Mouse (Mus musculus) CH12.LX (cell line): ENCODE results near the gene Anks3. TPM values are rescaled to one million over a fixed set of nuclear protein-coding genes. Genes with fewer than 3 reads are reported as not detected.

Experiments used
- DNase-seq: peaks from one replicate; pipeline ENCODE4 v3.0.0-alpha.2; 2013; ENCODE audit errors: extremely low read depth
- H3K27ac ChIP-seq: 2 replicates; pipeline ENCODE4 v1.5.1; 2012; ENCODE audit warnings: low read depth, mild to moderate bottlenecking, control low read depth, moderate library complexity; ENCODE audit not compliant: insufficient read depth
- H3K27me3 ChIP-seq: replicated peaks from 2 replicates; pipeline ENCODE3; 2012; ENCODE audit warnings: inconsistent platforms
- H3K36me3 ChIP-seq, 2 experiments: replicated peaks in 1 of 2; 2 replicates each; pipeline versions ENCODE3 to v1.6.1; 2012; ENCODE audit warnings: inconsistent platforms in 1 of 2, low read length in 1 of 2, mild to moderate bottlenecking in 1 of 2, mixed read lengths in 1 of 2, moderate library complexity in 1 of 2; ENCODE audit not compliant: control insufficient read depth in 1 of 2, insufficient read depth in 1 of 2
- H3K4me1 ChIP-seq, 2 experiments: 2 replicates each; pipeline ENCODE4 v1.6.1; 2012; ENCODE audit warnings: inconsistent platforms in 1 of 2, moderate library complexity in 1 of 2; ENCODE audit not compliant: insufficient read depth in 2 of 2, control insufficient read depth in 1 of 2
- H3K4me2 ChIP-seq: 2 replicates; pipeline ENCODE4 v1.6.1; 2012; ENCODE audit warnings: low read depth, mild to moderate bottlenecking, control low read depth; ENCODE audit not compliant: poor library complexity, insufficient read depth, severe bottlenecking
- H3K4me3 ChIP-seq, 3 experiments: fragments of 150-350 bp in 1 of 3; sonication (generic) in 1 of 3; replicated peaks in 1 of 3; 2 replicates each; pipeline versions ENCODE3 to v1.5.1; 2011 to 2012; ENCODE audit warnings: low read depth in 2 of 3, low read length in 2 of 3, mild to moderate bottlenecking in 2 of 3, moderate library complexity in 2 of 3, control low read depth in 1 of 3, improper control_type of control experiment in 1 of 3, inconsistent platforms in 1 of 3, mixed read lengths in 1 of 3; ENCODE audit not compliant: poor library complexity in 1 of 3
- H3K79me2 ChIP-seq: replicated peaks from 2 replicates; pipeline ENCODE4 v1.6.1; 2012; ENCODE audit warnings: mild to moderate bottlenecking, moderate library complexity; ENCODE audit not compliant: control insufficient read depth, poor library complexity, insufficient read depth, severe bottlenecking; ENCODE audit errors: extremely low read depth
- H3K9ac ChIP-seq: 2 replicates; pipeline ENCODE4 v1.6.1; 2012; ENCODE audit warnings: low read depth, mild to moderate bottlenecking, control low read depth, moderate library complexity; ENCODE audit not compliant: insufficient read depth
- H3K9me3 ChIP-seq: replicated peaks from 2 replicates; pipeline ENCODE3; 2012; ENCODE audit warnings: low read length, inconsistent platforms, mixed read lengths
- CHD1 ChIP-seq: IDR thresholded peaks from 2 replicates; pipeline ENCODE4 v1.6.1; 2012; ENCODE audit warnings: low read depth, low read length, improper control_type of control experiment, inconsistent platforms
- CHD2 ChIP-seq: IDR thresholded peaks from 2 replicates; pipeline ENCODE4 v1.6.1; 2011; ENCODE audit warnings: low read length, improper control_type of control experiment
- CTCF ChIP-seq, 2 experiments: IDR thresholded peaks in 1 of 2; conservative IDR thresholded peaks in 1 of 2; 2 replicates each; pipeline ENCODE4 v1.5.1; 2011 to 2012; ENCODE audit warnings: low read depth in 2 of 2, low read length in 2 of 2, improper control_type of control experiment in 1 of 2, inconsistent platforms in 1 of 2, mild to moderate bottlenecking in 1 of 2, moderate library complexity in 1 of 2
- E2F4 ChIP-seq: IDR thresholded peaks from 2 replicates; pipeline ENCODE4 v1.6.1; 2011; ENCODE audit warnings: low read depth, low read length, improper control_type of control experiment; ENCODE audit not compliant: insufficient replicate concordance
- EP300 ChIP-seq: IDR thresholded peaks from 2 replicates; pipeline ENCODE4 v1.6.1; 2011; ENCODE audit warnings: low read length, improper control_type of control experiment
- GABPA ChIP-seq: IDR thresholded peaks from 2 replicates; pipeline ENCODE4 v1.6.1; 2012; ENCODE audit warnings: low read depth, low read length, improper control_type of control experiment, inconsistent platforms; ENCODE audit not compliant: insufficient replicate concordance
- IRF4 ChIP-seq: IDR thresholded peaks from 2 replicates; pipeline ENCODE4 v1.6.1; 2014; ENCODE audit warnings: low read depth, mild to moderate bottlenecking, inconsistent platforms, low read length, improper control_type of control experiment
- JUN ChIP-seq: IDR thresholded peaks from 2 replicates; pipeline ENCODE4 v1.6.1; 2011; ENCODE audit warnings: low read depth, mild to moderate bottlenecking, low read length, improper control_type of control experiment, moderate library complexity; ENCODE audit not compliant: insufficient read depth
- JUND ChIP-seq: conservative IDR thresholded peaks from 2 replicates; pipeline ENCODE4 v1.6.1; 2011; ENCODE audit warnings: low read depth, low read length, improper control_type of control experiment
- KAT2A ChIP-seq: IDR thresholded peaks from 2 replicates; pipeline ENCODE4 v1.6.1; 2012; ENCODE audit warnings: low read length, improper control_type of control experiment, inconsistent platforms; ENCODE audit not compliant: insufficient replicate concordance
- MAFK ChIP-seq: IDR thresholded peaks from 2 replicates; pipeline ENCODE4 v1.6.1; 2011; ENCODE audit warnings: low read length, improper control_type of control experiment; ENCODE audit not compliant: insufficient replicate concordance
- MEF2A ChIP-seq: IDR thresholded peaks from 2 replicates; pipeline ENCODE4 v1.6.1; 2014; ENCODE audit warnings: low read depth, mild to moderate bottlenecking, inconsistent platforms, low read length, improper control_type of control experiment, borderline replicate concordance
- MXI1 ChIP-seq: IDR thresholded peaks from 2 replicates; pipeline ENCODE4 v1.6.1; 2011; ENCODE audit warnings: mild to moderate bottlenecking, low read depth, low read length, improper control_type of control experiment
- NELFE ChIP-seq: IDR thresholded peaks from 2 replicates; pipeline ENCODE4 v1.6.1; 2011; ENCODE audit warnings: low read depth, low read length, improper control_type of control experiment
- NRF1 ChIP-seq: IDR thresholded peaks from 2 replicates; pipeline ENCODE4 v1.6.1; 2014; ENCODE audit warnings: low read depth, mild to moderate bottlenecking, inconsistent platforms, low read length, improper control_type of control experiment, moderate library complexity
- PAX5 ChIP-seq: IDR thresholded peaks from 2 replicates; pipeline ENCODE4 v1.6.1; 2012; ENCODE audit warnings: low read length, inconsistent platforms, mixed read lengths
- POLR2A ChIP-seq: IDR thresholded peaks from 2 replicates; pipeline ENCODE4 v1.6.1; 2011; ENCODE audit warnings: low read depth, mild to moderate bottlenecking, improper control_type of control experiment, low read length
- RCOR1 ChIP-seq: conservative IDR thresholded peaks from 2 replicates; pipeline ENCODE4 v1.6.1; 2012; ENCODE audit warnings: low read depth, mild to moderate bottlenecking, inconsistent platforms, low read length, improper control_type of control experiment
- SMC3 ChIP-seq: IDR thresholded peaks from 2 replicates; pipeline ENCODE4 v1.6.1; 2011; ENCODE audit warnings: low read depth, low read length, improper control_type of control experiment
- TCF12 ChIP-seq: IDR thresholded peaks from 2 replicates; pipeline ENCODE4 v1.6.1; 2014; ENCODE audit warnings: low read depth, mild to moderate bottlenecking, inconsistent platforms, low read length, improper control_type of control experiment
- UBTF ChIP-seq: IDR thresholded peaks from 2 replicates; pipeline ENCODE4 v1.6.1; 2012; ENCODE audit warnings: low read depth, mild to moderate bottlenecking, inconsistent platforms, low read length, improper control_type of control experiment, moderate library complexity
- ZKSCAN1 ChIP-seq: IDR thresholded peaks from 2 replicates; pipeline ENCODE4 v1.6.1; 2012; ENCODE audit warnings: low read depth, inconsistent platforms, low read length, improper control_type of control experiment, borderline replicate concordance
- dilution Hi-C: fragments of 300-500 bp; cut with MboI; formaldehyde crosslinking; loops from 2 replicates; pipeline ENCODE4 v1.14.3; 2020; ENCODE audit warnings: low sequenced_read_pairs; ENCODE audit not compliant: extremely low pct_unique_long_range_greater_than_20kb, extremely low pct_ligation_motif_present
- in situ Hi-C: fragments of 300-500 bp; cut with MboI; formaldehyde crosslinking; loops from 3 replicates; pipeline ENCODE4 v1.14.3; 2019; ENCODE audit warnings: low sequenced_read_pairs, low pct_ligation_motif_present, low pct_unique_long_range_greater_than_20kb, mixed read lengths
- polyA plus RNA-seq: library from polyadenylated mRNA; unstranded; fragments of >175 nt; gene quantifications from 2 replicates; pipeline ENCODE4 v1.2.1, GENCODE M21; 2012; ENCODE audit warnings: low read depth; ENCODE audit not compliant: insufficient read length
- total RNA-seq, 2 experiments: library from RNA; depleted of rRNA; stranded (reverse); fragments of 300-350 nt in 1 of 2; fragments of >200 nt in 1 of 2; gene quantifications; 2 replicates each; pipeline ENCODE4 v1.2.3; 2012 to 2014

Anks3 gene
- total and polyA plus RNA-seq, 3 experiments: 17.0 to 34.9 (median 24.4) TPM

- DNase-seq: no peak
- H3K27ac ChIP-seq: no peak overlapping the region
- dilution Hi-C loops: no loop called here
- no peaks in the 10 kb centered on the region for H3K27me3 ChIP-seq
- no peak overlapping the region for H3K4me3 ChIP-seq
- H3K36me3 ChIP-seq: peaks cover 73 to 86% of the 10 kb centered on the region in 2 experiments
- no peaks in the 10 kb centered on the region for H3K9me3 ChIP-seq
- H3K4me2 ChIP-seq: no peak overlapping the region
- in situ Hi-C loops: no loop called here
- TF ChIP-seq KAT2A: no peak
- no peak for TF ChIP-seq UBTF
- no peak for TF ChIP-seq CTCF (conservative IDR thresholded peaks at IDR 0.05 in 1 of 2, IDR thresholded peaks at IDR 0.05 in 1 of 2; ENCODE audit: low read depth in 2 of 2, low read length in 2 of 2)
- no peak for TF ChIP-seq MAFK
- no peak for TF ChIP-seq JUND
- TF ChIP-seq PAX5: no peak
- TF ChIP-seq TCF12: no peak
- no peak for TF ChIP-seq CHD2
- no peak for TF ChIP-seq MXI1
- TF ChIP-seq GABPA: no peak
- no peak for TF ChIP-seq RCOR1
- TF ChIP-seq, all 38 proteins: peak for 0
- no peak overlapping the region for H3K9ac ChIP-seq
- peaks cover 5 to 20% of the 10 kb centered on the region in 2 experiments; a peak in 3 of 4 replicates for H3K4me1 ChIP-seq
- H3K79me2 ChIP-seq: peaks cover 13% of the 10 kb centered on the region
Measured at GRCm38 (mm10) chr16:4943431-4943830, 20.6 kb downstream of the Anks3 start.

GRCm38 (mm10) chr16:4942868-4943267, 21.1 kb downstream of the Anks3 start:
- dilution Hi-C loops: no loop called here
- H3K4me1 ChIP-seq: peaks cover 5 to 23% of the 10 kb centered on the region in 2 experiments; a peak in 3 of 4 replicates

GRCm38 (mm10) chr16:4941016-4941415, 23.0 kb downstream of the Anks3 start:
- H3K36me3 ChIP-seq: peaks cover 60 to 82% of the 10 kb centered on the region in 2 experiments
- in situ Hi-C loops: no loop called here

More at GRCm38 (mm10) chr16:4942868-4943267, 21.1 kb downstream of the Anks3 start:
- peaks cover 67 to 82% of the 10 kb centered on the region in 2 experiments for H3K36me3 ChIP-seq
- peaks cover 13% of the 10 kb centered on the region for H3K79me2 ChIP-seq
- no peaks in the 10 kb centered on the region for H3K9me3 ChIP-seq
- H3K27me3 ChIP-seq: no peaks in the 10 kb centered on the region
- H3K4me2 ChIP-seq: no peak overlapping the region
- TF ChIP-seq POLR2A (no peak), CHD2 (no peak), CHD1 (no peak), CTCF (conservative IDR thresholded peaks at IDR 0.05 in 1 of 2, IDR thresholded peaks at IDR 0.05 in 1 of 2; ENCODE audit: low read depth in 2 of 2, low read length in 2 of 2) (no peak), NRF1 (no peak), UBTF (no peak), NELFE (no peak), ZKSCAN1 (no peak), MAFK (no peak), EP300 (no peak), JUND (no peak)
- H3K4me3 ChIP-seq: no peak overlapping the region
- H3K9ac ChIP-seq: no peak overlapping the region
- in situ Hi-C loops: no loop called here
- H3K27ac ChIP-seq: no peak overlapping the region
- DNase-seq: no peak

More at GRCm38 (mm10) chr16:4941016-4941415, 23.0 kb downstream of the Anks3 start:
- Histone ChIP-seq H3K4me3 (no peak overlapping the region), H3K9me3 (no peaks in the 10 kb centered on the region), H3K27ac (no peak overlapping the region), H3K4me1 (peaks cover 5 to 23% of the 10 kb centered on the region in 2 experiments; a peak in 3 of 4 replicates), H3K79me2 (peaks cover 13% of the 10 kb centered on the region), H3K9ac (no peak overlapping the region), H3K4me2 (no peak overlapping the region), H3K27me3 (no peaks in the 10 kb centered on the region)
- TF ChIP-seq GABPA (no peak), SMC3 (no peak), JUN (no peak), IRF4 (no peak), CTCF (conservative IDR thresholded peaks at IDR 0.05 in 1 of 2, IDR thresholded peaks at IDR 0.05 in 1 of 2; ENCODE audit: low read depth in 2 of 2, low read length in 2 of 2) (no peak), MEF2A (no peak), E2F4 (no peak)
- DNase-seq: no peak
- dilution Hi-C loops: no loop called here
